Mouse (Mus musculus) cerebellum, postnatal 14 days (tissue): Measurements from ENCODE around the gene Taf10.
"Not testable (repeated sequence)": the region's sequence is repeated elsewhere in the genome, so short reads cannot be mapped to it uniquely, and the experiment has no call there.

Experiments used
- DNase-seq, 2 experiments: peaks; one replicate each; pipeline ENCODE4 v3.0.0; 2021; ENCODE audit warnings: mixed read lengths in 2 of 2

Gene Taf10

DNA sequence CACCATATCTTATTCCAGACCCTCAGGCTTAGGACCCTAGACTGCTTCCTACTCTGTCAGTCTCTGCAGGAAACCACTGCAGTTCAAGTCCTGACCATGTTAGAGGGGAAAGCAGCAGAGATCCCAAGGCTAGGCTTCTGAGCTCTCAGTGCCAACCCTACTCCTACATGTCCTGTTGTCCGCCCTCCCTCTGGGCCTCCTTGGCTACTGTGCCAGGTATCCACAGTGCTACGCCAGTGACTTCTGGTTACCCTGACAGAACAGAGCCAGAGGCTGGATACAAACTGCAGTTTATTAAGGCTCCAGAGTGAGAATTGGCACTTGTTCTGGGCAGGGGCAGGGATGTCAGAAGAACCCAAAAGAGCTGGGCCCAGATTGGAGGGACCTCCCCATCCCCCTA lies 8.6 kb upstream of the Taf10 start:
- DNase-seq = peak; percentile 56 to 60

DNA sequence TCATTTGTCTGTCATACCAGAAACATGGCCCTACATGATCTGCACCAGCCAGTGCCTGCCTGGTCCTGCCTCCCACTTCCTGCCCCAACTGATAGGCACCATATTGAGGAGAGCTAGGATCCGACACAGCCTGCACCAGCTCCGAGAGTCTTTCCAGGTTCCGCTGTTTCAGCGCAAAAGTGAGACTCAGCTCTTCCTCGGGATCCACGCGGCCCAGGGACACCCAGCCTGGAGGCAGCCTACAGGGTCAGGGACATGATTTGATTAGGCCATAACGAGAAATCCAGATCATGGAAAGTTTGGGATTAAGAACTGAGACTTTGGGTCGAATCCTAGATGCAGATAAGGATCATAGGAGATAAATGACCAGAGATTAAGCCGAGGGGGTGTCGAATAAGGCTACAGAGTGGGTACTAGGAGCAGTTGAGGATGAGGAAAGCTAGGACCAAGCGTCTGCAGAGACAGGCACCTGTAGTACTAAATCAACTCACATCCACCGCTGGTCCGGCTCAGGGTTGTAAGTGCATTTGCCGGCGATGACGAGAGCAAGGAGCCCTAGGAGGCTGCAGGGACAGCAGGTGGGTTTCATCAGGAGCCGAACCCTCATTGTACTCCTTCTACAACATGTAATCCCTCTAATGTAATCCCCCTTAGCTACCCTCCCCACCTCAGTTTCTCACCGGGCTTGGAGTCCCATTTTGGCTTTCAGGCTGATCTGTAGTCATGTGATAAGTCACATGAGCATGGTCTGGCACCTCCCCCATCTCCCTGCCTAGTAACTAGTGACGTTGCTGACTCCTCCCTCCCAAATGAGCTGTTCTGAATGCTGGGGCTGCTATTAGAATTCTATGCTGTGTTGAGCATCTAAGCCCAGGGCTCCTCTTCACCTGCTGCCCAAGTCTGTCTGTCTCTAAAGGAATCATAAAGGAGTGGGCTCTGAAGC lies 7.6 kb upstream of the Taf10 start, which contains the start of gene Tpp1:
Gene Tpp1, minus strand, starts transcription at position 745 of the 943 bp plus-strand sequence.
- peak; percentile 94 for DNase-seq

DNA sequence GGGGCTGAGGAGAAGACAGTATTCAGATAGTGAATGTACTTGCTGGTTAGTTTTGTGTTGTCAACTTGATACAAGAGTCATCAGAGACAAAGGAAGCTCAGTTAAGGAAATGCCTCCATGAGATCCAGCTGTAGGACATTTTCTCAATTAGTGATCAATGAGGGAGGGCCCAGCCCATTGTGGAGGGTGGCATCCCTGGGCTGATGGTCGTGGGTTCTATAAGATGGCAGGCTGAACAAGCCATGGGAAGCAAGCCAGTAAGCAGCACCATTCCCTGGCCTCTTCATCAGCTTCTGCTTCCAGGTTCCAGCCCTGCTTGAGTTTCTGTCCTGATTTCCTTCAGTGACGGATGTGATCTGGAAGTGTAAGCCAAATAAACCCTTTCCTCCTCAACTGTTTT lies 3.6 kb upstream of the Taf10 start:
- DNase-seq = no peak

DNA sequence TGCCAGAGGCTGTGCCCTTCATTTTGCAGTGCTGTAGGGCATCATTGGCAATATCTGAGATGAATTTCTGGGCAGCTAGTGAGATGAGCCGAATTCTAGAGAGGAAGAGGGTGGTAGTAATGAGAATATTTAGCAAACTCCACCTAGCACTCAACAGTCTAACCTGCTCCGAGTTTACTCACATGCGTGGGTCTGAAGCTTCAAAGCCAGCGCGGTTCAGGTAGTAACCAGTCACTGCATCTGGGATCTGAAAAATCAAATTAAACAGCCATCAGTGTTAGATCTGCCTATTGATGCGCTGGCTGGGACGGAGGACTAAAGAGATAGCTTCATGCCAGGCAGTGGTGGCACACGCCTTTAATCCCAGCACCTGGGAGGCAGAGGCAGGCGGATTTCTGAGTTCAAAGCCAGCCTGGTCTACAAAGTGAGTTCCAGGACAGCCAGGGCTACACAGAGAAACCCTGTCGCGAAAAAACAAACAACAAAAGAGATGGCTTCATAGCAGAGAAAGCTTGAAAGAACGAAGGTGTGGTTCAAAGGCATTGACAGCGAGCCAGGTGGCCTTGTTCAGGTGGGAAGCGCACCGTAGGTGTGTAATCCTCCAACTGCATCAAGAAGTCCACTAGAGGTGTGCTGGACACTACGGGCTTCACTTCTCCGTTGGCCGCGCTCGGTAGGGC lies 775 bp downstream of the Taf10 start:
- DNase-seq = not testable (repeated sequence)

DNA sequence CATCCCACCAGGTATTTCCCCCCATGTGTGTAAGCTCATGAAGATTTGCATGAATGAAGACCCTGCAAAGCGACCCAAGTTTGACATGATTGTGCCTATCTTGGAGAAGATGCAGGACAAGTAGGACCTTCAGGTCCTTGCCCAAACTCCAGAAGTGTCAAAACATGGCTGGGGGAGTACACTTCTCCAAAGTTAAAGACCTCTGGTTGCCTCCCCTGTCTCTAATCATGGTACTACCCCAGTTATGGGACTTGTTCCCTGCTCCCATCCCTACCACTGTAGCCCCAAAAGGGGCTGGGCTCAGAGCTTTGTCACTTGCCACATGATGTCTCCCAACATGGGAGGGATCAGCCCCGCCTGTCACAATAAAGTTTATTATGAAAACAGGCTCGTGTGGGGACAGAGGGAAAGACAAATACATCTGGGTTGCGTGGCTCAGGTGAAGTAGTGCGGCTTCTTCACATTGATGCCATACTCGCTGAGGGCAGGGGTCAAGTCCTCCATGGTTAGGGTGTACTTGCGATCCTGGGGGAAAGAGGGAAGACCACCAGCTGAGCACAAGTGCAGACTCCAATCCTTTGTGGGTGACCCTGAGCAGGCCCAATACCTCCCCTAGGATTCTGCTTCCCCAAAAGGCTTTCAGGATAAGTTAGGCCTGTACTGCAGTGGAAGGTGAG lies 1.5 kb downstream of the Taf10 start:
- not testable (repeated sequence) for DNase-seq

DNA sequence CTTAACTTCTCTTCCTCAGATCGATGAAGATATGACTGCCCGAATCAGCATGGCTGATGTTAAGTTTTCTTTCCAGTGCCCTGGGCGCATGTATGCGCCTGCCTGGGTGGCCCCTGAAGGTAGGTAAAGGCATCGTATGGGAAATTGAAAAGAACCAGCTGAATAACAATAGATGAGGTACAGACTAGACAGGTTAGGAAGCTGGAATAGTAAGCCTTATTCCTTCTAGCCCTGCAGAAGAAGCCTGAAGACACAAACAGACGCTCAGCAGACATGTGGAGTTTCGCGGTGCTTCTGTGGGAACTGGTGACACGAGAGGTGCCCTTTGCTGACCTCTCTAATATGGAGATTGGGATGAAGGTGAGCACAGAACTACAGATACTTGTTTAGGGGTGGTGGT lies 2.2 kb downstream of the Taf10 start:
- no peak for DNase-seq

DNA sequence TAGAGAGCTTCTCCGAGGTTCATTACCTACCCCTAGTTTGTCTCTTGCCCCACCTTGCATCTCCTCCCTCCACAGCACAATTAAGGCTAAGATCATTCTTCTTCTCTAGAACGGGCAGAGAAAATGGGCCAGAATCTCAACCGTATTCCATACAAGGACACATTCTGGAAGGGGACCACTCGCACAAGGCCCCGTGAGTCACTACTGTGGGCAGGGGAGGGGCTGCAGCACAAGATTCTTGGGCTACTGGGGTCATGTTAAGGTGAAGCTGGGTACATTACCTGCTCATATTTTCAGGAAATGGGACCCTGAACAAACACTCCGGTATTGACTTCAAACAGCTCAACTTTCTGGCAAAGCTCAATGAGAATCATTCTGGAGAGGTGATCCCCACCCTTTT lies 3.3 kb downstream of the Taf10 start:
- DNase-seq = no peak

DNA sequence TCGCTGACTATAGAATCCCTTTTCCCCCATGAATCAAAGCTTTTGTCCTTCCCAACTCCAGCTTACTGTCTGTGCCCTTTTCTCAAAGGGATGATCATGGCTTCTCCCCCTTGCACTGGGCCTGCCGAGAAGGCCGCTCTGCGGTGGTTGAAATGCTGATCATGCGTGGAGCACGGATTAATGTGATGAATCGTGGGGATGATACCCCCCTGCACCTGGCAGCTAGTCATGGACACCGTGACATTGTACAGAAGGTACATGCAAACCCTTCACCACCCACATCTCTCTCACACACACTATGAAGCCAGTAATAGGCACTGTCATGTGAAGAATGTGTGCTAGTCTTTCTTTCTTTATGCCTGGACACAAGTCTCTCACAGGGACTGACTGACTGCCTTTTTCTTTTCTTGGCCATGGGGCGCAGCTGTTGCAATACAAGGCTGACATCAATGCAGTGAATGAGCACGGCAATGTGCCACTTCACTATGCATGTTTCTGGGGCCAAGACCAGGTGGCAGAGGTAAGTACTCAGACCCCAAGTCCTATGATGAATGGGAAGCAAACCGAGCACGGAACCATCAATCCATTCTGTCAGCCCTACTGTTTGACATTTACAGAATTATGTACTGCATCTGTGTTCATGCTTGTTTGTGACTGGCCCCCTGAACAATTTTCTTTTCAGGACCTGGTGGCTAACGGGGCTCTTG lies 3.9 kb downstream of the Taf10 start:
- DNase-seq = no peak

DNA sequence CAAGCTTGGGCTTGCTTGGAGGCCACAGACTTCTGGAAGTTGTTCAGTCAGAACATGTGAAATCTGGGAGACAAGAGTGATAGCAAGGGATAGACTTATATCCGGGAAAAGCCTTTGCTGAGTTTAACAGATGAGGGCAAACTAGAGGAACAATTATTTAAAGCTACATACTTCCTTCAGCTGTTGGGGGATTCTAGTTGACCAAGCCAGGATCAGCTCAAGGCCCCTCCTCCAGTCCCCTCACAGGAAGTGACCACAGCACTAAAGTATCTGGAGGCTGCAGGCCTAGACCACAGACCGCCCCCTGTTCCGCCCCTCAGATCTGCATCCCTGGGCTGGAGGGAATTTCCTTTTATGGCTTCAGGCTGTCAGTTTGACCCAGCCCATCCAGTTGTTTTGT lies 5.2 kb downstream of the Taf10 start:
- no peak for DNase-seq

DNA sequence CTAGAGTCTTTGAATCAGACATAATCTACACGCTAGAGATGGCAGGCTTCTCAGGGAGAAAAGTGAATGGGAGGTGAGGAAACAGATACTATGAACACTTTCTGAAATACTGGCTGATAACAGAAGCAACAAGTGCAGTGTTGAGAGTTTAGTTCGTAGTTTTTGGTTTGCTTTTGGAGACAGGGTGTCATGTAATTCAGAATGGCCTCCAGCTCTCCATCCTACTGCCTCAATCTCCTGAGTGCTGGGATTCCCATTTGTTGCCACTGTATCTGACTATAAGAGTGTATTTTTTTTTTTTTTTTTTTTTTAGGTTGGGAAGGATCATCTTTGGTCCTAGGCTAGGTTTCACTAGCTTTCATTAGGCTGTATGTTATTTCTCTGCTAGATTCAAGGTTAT lies 5.9 kb downstream of the Taf10 start:
- DNase-seq = no peak

DNA sequence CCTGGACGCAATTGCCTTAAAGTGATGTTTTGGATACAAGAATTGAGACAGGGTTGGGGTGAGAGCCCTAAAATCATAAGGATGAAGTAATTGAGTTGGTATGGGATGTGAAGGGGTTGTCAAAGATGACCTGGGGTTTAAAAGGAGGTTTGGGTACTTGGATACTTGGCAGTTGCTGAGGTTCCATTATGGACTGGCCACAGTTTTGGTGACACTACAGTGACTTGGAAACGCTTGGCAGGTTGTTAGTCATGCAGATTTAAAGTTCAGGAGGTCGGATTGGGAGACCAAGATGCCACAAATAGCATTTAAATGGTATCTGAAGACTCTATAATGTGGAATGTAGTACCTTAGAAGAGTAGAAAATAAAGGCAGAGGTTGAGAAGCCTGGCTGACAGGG lies 6.5 kb downstream of the Taf10 start:
- DNase-seq = no peak

DNA sequence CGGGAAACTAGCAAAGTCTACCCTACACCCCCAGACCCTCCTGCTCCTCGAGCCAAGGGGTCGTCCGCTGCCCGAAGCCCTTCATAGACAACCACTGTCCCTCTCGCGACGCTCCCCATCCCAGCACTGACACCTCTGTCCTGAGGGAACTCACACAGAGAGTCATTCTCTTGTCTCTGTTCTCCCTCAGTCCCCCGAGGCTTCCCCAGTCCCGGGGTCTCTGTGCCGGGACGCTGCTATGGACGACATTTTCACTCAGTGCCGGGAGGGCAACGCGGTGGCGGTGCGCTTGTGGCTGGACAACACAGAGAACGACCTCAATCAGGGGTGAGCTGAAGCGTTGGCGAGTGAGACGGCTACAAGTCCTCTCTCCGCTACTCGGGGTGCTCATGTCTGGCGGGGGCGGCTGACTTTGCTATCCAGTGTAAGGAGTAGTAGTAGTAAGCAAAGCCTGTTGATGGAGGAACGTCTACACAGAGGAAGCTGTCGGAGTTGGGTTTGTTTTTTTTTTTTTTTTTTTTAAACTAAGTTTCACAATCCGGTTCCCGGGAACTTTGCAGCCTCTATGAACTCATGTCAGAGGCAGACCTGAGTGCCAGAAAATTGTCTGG lies 7.1 kb downstream of the Taf10 start, which contains the start of gene Rrp8:
Gene Rrp8, minus strand, starts transcription at position 475 of the 611 bp plus-strand sequence.
- peak; percentile 51 for DNase-seq

DNA sequence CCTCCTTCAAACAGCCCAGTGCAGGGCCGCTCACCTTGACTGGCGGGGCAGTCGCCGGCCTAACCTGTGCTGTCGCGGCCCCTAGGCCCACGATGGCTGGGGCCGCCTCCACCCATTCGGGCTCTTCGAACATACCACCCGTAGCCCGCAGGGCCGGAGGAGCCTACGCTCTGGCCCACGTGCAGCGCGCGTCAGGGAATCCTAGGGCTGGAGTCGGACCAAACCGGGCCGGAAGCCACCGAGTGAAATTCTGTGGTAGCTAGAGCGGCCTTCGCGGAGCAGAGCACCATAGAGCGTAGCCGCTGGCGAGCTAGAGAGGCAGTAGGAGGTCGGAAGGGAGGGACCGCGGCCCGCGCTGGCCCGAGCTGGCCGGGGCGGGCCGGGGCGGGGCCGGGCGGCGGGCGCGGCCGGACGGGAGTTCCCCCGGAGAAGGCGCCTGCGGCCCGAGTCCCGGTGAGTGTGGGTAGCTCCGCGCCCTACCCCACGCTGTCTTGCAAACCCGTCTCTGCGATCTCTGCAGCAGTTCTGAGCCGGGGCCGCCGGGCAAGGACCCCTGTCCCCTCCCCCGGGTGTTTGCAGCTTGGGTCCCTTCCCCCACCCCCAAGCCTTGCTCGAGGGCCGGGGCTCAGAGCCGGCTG lies 7.8 kb downstream of the Taf10 start, which contains the start of gene Ilk:
Gene Ilk, plus strand, starts transcription at position 329 of the 638 bp plus-strand sequence.
- peak; percentile 93 for DNase-seq

DNA sequence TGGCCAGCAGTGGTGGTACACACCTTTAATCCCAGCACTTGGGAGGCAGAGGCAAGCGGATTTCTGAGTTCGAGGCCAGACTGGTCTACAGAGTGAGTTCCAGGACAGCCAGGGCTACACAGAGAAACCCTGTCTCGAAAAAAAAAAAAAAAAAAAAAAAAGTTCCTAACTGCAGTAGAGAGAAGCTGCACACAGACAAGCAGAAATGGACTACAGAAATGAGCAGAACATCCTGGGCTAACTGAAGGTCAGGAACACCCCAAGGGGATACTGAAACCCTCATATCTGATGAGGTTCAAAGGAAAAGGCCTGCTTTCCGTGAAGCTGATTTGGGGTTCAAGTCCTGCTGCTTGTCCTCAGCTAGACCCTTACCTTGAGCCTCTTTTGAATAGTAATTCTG lies 8.7 kb downstream of the Taf10 start:
- not testable (repeated sequence) for DNase-seq

DNA sequence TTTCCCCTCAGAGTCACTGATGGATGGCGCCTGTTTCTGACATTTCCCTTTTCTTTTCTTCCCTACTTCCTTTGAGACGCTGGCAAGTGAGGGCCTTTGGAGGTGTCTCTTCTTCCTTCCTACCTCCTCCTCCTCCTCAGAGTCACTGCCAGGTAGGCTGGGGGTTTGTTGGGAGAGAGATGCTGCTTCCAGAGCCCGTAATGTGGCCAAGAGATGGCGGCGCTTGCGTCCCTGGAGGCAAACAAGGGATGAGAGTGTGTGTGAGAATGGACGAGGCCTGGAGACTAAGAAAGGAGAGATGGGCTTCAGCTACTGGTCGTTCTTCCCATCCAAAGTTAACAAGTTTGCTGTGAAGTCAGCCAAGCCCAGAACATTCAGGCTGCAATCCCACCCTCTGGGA lies 9.3 kb downstream of the Taf10 start:
- no peak for DNase-seq

DNA sequence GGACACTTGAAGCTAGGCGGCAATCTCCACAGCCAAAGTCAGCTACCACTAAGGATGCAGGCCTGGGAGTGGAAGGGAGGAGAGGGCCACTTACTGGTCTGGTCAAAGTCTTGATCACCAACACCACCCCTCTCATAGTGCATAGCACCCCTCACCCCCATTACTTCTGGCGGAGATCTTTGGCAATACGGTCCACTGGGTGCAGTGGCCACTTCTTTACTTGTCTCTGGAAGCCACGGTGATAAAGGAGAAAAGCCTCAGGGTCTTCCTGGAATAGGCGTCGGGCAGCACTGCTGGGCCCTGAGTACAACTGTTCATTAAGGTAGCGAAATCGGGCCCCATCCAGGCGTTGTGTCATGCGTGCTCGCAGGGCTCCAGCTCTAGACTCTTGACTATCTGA lies 10.3 kb downstream of the Taf10 start:
- no peak for DNase-seq

DNA sequence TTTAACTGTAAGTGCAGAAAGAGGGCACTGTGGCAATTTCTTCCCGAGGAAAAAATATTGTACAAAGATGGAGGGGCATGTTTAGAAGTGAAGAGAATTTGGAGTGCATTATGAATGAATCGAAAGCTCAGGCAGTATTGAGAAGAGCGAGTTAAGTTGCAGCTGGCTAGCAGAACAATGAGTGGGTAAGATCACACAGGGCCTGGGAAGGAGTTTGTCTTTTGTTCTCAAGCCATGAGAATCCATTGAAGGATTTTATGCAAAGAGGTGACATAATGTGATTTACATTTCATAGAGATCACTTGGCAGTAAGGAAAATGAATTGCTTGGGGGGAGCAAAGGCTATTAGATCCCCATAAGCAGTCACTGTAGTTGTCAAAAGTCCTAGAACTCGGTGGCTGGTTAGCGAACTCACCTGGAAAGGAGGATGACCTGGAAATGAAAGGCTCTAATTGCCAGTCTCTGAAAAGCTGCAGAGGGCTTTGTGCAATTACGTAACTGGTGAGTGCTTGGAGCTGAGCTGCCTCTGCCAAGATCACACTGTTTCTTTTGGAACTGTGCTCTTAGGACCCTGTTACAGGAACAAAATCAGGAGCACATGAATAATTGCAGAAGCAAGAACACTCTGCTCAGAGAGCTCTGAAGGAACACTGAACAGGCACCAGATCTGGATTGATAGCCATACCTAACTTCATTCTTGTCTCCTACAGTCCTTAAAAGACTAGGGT lies 15.3 kb downstream of the Taf10 start:
- no peak for DNase-seq

DNA sequence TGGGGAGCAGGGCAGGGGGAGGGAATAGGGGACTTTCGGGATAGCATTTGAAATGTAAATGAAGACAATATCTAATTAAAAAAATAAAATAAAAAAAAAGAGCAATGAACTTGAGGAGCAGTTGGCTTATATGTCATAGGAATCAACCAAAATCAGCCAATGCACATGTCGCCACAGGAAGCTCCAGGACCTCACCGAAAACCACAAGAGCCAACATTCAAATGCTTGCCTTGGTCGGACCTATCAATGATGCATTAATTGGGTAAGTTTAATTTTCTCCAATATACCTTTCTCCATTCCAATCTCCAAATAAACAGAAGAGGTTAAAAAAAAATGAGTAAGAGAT lies 17.2 kb downstream of the Taf10 start:
- DNase-seq = no peak

DNA sequence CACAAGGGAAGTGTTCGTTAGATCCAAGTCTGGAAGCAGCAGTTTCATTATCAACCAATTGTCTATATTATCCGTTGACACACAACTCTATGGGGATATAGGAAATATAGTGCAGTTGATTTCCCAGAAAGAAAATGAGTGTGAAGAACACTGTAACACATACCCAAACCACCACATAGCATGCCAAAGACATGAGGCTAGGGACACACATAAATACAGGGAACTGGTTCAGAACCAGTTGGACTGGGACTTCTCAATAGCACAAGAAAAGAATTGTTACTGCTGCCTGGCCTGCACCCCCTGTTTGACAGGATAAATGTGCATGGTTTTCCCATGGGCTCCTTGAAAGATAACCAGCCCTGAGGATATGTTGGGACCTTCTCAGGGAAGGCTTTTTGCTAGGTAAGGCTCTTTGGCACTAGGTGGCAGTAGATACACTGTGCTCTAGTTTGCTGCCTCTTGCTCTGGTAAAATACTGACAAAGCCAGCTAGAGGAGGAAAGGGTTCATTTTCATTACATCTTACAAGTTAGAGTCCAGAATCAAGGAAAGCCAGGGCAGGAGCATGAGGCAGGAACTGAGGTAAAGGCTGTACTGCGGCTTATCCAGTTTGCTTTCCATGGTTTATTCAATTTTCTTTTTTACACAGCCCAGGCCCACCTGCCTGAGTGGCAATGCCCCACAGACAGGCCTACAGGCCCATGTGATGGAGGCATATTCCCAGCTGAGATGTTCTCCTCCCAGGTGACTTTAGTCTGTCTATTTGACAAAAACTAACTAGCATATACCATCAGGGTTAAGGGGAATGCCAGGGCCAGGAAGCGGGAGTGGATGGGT lies 17.8 kb downstream of the Taf10 start:
- peak; percentile 64 to 70 for DNase-seq

DNA sequence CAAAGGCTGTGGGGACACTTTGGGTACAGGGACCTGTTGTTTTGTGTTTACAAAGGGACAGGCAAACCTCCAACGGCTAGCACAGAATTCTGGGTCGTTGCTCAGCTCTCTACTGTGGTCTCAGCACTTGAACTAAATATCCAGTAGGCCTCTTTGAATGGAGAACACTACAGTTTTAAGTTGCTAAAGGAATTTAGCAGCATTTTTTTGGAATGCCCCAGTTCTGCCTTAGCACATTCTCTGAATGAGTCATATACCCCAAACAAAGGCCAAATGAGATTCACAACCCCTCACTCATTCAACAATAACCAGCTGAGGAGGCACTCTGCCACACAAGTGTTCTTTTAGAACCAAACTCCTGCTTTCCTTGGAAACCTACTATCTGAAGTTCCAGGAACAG lies 22.2 kb downstream of the Taf10 start:
- no peak for DNase-seq
